Mouse (Mus musculus): ENCODE results near the gene Bmi1.

Gene Bmi1

DNA sequence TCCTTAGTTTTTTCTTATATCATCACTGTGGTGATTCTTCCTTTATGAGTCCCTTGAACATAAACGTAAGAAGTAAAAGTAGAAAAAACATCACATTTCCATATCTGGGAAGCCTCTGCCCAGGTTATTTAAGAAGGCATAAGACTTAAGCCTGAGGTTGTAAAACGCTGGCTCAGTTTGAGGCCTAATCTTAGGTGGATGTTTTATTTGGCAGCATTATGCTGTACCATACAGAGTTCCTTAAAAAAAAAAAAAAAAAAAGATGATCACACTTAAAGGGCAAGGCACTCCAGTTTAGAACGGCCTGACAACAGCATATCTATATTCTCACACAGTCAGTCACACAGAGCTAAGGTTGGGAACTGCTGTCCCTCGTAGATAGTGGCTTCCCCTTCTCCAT, 49.1 kb downstream of the Bmi1 start:
- no peak for DNase-seq (ENCODE audit: low spot score)

DNA sequence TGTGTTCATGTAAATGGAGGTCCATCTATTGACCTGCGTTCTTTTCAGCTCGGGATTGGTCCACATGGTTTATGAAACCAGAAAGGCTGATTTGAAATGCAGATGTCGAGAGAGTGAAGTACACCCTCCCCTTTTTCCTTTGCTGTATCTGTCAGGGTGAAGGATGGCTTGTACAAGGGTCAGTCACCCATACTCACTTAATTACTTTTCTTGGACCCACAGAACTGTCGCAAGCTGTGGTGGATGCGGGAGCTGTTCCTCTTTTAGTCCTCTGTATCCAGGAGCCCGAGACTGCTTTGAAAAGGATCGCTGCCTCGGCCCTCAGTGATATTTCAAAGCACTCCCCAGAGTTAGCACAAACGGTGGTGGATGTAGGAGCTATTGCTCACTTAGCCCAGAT, 54.9 kb downstream of the Bmi1 start:
- no peak for DNase-seq (ENCODE audit: low spot score)

DNA sequence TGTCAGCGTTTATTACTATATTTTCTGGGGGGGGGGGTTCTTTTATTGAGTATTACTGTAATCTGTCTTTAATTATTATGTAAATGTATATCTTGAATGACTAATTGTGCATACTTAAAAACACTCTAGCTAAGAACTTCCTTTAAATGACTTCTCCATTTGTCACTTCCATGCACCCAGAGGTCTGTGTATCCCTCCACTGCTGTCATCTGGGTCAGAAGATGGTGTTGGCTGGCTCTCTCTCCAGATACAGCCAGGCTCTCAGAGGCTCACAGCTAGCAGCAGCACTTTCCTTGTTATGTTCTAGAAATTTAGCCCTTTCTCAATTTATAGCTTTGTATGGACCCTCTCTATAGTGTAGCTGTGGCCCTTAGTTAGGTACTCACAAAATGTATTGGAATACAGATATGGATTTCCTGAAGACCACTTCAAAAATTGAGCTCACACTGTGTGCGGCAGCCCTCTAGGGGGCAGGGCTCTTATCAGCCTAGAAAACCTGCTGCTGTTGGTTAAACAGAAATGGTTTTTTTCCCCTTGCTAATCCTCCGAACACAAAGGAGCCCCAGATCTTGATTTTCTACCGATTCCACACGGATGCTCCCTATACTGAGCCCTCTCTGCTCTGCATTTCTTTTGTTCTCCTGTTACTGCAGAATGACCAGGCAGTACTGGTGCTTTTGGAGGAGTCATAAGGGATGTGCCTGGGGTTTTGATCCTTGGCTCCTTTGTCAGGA, 57.7 kb downstream of the Bmi1 start:
- DNase-seq (ENCODE audit: low spot score): no peak

All from c-Kit-positive CD71-positive TER-119-positive erythroid progenitor cells, embryonic 14.5 days (primary cell).